Mouse (Mus musculus): ENCODE data around the gene Hspa12b.
A peak's percentile ranks its signal among the peaks of the same experiment; 100 is the strongest.

Gene Hspa12b

DNA sequence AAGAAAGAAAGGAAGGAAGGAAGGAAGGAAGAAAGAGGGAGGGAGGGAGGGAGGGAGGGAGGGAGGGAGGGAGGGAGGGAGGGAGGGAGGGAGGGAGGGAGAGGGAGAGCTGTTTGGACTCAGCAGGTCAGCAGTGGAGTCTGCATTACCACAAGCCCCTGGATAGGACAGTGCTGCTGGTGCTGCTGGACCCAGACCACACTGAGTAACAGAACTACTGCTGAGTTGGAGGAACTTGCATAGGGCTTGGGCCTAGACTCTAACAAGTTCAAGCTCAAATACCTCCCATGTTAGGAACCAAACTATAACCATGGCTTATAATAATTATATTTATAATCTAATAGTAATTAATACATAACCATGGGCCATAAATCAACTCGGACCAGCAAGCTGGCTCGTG is 3.8 kb downstream of the Hspa12b start:
- no peak for DNase-seq

DNA sequence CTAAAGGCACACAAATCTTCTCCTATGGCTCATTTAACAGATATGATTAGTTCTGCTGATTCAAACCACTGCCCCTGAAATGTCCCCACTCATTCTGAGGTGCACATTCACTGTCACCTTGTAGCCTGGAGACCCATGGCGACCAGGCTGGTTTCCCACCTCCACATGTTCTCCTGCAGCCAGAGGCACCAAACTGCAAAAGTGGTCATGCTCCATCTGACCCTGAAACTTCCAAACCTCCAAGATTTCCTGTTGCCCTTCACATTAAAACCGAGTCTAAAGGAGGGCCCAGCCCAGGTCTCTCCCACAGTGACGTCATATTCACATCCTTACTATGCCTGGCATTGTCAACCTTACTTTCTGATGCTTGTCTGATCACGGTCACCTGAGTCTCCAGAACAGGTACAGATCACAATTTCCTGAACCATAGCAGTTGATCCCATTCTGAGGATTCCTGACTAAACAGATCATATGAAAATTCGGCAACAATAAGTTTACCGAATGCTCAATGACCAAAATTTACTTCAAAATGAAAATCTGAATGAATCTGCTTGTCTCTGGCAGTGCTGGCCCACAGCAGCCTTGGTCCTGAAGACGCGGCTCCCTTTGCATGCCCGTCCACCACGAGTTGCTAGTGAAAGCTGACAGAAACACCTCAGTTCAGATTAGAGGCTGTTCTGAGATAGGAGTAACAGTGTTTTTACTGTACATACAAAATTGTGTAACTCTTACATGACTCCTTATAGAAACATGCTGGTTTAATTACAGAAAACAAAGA is 5.2 kb downstream of the Hspa12b start:
- DNase-seq = no peak

DNA sequence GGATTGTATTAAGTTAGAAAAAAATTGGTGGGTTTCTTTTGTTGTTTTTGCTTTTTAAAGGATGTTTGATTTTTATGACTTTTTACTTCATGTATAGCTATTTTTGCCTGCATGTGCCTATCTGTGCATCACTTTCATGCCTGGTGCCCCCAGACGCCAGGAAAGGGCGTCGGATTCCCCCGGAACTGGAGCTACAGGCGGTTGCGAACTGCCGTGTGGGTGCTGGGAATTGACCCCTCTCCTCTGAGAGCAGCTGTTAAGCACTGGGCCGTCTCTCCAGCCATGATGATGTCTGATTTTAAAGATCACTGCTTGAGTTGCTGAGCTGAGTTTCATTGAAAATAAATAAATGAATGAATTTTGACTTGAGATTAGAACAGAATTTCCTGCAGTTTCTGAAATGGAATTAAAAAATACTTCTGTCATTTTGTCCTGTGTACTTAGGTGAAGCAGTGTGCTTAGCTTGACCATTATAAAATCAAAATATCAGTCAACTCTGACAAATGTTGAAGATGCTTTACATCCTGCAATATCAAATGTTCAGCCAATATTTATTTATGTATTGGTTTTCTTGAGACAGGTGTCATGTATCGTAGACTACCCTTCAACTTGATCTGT is 6.0 kb downstream of the Hspa12b start, which contains the start of gene Gm11037:
Gene Gm11037 (plus strand): TSS at position 568 of the 618 bp plus-strand sequence.
- no peak for DNase-seq

DNA sequence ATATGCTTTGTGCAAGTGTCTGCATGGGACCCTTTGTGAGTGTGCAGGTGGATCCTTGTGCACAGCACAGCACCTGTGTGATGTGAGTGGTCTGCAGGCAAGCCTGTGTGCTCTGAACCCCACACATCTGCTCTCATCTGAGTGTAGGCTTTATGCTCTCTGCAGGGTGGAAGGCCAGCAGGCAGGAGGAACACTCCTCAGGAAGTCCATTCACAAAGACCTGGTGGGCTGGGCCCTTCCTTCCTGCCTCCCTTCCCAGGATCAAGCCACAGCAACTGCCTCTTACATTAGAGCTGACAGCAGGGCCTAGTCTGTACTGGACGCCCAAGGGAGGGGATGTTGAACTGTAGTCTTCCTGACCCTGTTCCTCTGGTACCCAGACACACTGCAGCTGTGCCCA is 7.3 kb downstream of the Hspa12b start:
- DNase-seq = peak; percentile 61 to 82

DNA sequence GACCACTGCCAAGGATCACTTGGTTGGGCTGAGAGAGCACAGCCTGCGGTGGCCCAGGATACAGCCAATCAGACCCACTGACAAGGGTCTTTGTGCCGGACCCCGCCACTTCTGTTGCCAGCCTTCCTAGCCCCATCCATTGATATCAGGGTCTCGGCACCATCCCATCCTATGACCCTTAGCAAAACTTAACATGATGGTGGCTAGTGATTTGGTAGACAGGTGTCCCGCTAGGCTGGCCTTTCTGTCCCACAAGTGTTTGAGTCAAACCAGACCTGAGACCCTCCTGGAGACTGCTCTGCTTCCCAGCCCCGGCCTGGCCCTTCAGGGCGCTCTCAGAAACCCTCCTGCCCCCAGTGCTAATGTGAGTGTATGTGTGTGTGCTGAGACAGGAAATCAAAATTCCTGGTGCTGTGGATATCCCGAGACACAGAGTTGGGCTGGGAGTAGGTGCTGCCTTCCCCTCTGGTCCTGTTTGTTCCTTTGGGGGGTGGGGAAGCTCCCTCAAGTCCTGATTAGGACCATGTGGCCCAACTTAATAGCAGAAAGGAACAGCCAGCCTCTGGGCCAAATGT is 7.8 kb downstream of the Hspa12b start:
- DNase-seq = peak in 1 of 2 experiments; percentile 9

DNA sequence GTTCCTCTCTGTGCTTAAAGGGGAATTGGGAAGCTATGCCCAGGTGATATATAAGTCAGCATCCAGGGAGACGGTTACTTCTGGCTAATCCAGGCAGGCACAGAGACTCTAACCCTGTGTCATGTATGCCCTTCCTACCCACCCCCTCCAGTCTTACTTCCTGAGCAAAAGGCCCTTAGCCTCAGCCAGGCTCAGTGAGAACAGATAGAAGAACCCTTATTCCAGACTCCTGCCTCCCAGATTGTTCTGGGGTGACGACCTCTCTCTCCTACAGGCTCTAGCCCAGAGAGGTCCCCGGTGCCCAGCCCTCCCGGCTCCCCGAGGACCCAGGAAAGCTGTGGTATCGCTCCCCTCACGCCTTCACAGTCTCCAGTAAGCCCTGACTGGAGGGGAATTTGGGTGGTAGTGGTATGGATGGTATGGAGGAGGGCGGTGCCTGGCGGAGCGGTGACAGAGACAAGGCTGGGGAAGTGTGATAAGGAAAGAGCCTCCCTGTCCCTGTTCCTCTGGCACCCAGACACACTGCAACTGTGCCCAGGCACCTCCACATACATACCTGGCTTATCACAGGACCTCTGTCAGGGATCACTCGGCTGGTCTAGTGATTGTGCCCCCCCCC is 8.6 kb downstream of the Hspa12b start:
- DNase-seq = peak in 1 of 2 experiments; percentile 1

DNA sequence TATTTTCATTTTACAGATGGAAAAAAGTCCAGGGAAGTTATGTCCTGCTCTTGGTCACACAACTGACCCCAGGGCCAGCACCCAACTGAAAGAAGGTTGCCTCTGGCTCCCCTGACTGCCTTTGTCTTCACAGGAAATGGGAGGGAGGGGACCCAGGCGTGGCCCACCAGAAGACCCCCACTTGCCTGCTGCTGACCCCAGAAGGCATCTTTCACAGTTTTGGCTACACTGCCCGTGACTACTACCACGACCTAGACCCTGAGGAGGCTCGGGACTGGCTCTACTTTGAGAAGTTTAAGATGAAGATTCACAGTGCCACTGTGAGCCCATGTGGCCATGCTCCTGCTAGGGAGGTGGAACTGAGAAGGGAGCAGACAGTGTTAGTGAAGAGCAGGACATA is 11.2 kb downstream of the Hspa12b start:
- peak in 1 of 2 experiments; percentile 0 for DNase-seq

DNA sequence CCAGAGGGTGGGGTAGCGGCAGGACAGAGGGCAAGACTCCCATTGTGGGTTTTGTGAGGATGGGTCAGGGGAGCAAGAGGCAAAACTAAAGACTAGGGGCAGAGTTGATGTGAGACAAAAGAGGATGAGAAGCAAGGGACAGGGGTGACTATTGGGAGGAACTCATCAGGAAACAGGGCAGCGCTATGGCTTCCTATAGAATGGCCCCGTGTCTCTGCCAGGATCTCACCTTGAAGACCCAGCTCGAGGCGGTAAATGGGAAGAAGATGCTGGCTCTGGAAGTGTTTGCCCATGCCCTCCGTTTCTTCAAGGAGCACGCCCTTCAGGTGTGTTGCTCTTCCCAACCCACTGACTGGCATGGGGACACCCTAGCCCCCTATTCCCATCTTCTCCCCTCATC is 11.7 kb downstream of the Hspa12b start:
- DNase-seq = no peak

DNA sequence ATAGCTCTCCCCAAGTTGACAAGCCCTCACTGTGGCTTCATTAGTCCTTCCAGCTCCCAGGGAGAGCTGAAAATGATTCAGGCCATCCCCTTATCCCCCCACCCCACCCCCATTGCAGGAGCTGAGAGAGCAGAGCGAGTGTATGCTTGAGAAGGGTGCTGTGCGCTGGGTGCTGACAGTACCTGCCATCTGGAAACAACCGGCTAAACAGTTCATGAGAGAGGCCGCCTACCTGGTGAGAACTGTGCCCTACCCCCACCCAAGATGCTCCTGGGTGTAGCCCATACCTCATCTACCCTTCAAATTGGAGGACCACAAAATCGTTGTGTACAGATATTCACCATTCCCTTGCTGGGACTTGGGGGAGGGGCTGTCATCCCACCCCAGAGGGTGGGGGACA is 12.2 kb downstream of the Hspa12b start:
- DNase-seq = no peak

DNA sequence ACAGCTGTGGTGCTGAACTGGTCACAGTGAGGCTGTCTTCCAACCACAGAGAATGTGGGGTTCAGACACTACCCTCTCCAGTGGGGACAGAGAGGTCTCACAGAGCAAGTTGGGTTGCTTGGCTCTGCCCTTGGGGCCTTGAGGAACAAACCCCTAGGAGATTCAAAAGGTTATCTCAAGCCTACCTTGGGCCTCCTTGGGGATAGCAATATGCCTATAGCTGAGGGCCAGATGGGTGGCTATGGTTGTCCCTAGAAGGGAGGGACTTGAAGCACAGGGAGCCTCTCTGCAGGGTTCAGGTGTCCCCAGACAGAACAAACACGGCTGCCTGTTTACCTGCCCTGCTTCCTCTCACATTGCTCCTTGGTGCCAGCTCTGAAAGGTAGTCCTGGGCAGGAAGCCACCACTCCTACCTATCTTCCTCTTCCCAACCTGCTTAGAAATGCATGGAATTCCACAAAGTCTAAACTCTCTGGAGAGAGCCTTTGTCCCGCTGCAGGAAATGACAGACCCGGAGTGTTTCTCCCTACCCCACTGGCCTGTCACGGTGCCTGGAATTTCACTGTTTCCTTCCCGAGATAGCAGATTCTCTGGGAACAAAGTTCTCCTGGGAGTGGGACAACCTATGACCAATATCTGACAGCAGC is 12.9 kb downstream of the Hspa12b start:
- peak; percentile 39 to 53 for DNase-seq

DNA sequence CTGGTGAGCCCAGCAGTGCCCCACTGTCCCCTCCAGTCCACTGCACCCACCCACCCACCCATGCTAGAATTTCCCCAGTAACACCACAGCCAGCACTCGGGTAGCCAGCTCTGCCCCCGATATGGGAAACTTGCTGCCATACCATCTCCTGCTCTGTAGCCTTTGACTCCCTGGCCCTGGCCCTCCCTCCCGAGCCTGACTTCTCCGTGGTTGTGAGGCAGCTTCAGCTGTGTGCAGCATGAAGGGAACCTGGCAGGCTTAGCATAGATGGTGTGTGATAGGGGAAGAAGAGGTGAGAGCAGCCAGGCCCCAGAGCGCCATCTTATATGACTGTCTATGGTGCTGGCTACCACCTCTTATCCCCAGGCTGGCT is 13.4 kb downstream of the Hspa12b start:
- DNase-seq = no peak

DNA sequence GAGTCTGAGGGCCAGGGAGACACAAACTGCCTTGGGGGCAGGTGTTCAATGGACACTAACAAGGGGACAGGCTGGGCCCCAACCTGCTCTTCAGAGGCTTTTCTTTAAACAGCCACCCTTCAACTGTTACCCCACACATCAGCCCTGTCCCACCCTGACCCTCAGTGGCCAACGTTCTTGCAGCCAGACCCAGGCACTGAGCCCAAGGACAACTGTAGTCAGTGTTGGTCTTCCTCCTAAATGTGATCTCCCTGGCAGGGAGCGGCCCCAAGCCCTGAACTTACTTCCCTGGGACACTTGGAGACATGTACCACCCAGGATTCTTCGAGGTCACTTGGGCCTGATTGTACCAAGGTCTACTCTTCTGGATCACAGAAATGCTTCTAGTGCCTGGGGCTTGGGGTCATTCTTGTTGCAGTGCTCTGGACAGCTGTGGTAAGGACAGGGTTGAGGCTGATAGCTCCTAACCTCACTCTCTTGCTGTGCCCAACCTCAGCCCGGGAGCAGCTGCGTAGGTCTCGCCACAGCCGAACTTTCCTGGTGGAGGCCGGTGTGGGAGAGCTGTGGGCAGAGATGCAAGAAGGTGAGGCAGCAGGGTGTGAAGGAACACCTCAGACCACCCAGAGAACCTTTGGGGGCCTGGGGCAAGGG is 14.4 kb downstream of the Hspa12b start:
- DNase-seq = no peak

DNA sequence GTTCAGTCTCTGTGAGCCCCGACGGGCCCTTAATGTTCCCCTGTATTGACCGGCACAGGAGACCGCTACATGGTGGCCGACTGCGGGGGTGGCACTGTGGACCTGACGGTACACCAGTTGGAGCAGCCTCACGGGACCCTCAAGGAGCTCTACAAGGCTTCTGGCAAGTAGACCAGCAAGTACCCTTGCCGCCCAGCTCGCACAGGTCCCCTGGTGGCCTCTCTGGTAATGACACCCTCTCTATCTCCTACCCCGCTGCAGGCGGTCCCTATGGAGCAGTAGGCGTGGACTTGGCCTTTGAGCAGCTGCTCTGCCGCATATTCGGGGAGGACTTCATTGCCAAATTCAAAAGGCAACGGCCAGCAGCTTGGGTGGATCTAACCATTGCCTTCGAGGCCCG is 15.5 kb downstream of the Hspa12b start:
- DNase-seq = peak; percentile 70 to 91

DNA sequence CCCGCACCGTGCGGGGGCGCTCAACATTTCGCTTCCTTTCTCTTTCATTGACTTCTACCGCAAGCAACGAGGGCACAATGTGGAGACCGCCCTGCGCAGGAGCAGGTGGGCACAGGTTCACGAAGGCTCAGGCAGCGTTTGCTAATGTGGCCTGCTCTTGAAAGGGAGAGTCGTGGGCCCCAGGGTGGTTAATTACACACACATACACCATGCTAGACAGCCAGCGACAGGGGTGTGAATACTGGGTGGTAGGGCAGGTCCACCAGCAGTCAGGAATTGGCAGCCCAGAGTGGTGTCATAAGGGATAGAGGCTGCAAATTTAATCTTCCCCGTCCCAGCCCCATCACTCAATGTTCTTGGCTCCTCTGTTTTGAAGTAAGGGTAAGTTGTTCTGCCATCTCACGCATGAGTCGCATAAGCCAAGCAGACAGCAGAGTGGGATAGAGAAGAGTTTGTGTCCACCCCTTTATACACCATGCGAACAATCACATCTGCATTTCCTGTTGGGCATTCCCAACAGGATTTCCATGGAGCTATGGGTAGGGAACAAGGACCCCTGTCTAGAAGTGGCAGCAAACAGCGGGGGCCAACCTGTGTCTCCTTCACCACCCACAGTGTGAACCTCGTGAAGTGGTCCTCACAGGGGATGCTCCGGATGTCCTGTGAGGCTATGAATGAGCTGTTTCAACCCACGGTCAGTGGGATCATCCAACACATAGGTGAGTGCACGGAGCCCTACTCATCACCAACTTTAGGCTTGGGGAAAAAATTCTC is 16.1 kb downstream of the Hspa12b start:
- DNase-seq = no peak

DNA sequence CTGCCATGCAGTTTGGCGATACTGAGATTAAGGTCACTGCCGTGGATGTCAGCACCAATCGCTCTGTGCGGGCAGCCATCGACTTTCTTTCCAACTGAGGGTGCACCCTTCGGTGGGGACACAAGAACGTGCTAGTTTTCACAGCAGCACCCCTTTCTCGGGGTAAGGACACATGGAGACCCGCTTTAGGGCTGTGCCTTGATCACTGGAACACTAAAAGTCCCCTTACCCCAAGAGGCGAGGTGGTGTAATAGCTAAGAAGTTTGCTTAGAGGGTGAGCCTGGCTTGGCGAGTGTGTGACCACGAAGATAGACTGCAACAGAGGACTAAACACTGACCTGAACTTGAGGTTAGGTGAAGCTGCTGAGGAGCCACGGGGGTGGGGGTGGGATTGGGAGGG is 18.0 kb downstream of the Hspa12b start:
- DNase-seq = no peak

DNA sequence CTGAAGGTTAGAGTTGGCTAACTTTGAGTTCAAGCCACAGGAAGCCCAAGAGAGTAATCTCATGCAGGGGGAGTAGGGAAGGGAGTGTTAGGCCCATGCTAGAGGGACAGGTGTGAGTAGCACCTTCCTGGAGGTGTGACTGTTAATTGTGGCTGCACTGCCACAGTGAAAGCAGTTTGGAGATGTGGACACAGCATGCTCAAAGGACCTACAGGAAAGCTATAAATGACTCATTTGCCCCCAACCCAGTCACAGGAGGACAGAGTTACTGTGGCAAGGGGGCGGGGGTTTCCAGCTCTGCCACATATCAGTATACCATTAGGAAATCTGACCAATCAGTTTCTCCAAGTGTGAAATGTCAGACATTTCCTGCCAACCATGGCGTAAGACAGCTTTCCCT is 18.5 kb downstream of the Hspa12b start:
- DNase-seq = no peak

DNA sequence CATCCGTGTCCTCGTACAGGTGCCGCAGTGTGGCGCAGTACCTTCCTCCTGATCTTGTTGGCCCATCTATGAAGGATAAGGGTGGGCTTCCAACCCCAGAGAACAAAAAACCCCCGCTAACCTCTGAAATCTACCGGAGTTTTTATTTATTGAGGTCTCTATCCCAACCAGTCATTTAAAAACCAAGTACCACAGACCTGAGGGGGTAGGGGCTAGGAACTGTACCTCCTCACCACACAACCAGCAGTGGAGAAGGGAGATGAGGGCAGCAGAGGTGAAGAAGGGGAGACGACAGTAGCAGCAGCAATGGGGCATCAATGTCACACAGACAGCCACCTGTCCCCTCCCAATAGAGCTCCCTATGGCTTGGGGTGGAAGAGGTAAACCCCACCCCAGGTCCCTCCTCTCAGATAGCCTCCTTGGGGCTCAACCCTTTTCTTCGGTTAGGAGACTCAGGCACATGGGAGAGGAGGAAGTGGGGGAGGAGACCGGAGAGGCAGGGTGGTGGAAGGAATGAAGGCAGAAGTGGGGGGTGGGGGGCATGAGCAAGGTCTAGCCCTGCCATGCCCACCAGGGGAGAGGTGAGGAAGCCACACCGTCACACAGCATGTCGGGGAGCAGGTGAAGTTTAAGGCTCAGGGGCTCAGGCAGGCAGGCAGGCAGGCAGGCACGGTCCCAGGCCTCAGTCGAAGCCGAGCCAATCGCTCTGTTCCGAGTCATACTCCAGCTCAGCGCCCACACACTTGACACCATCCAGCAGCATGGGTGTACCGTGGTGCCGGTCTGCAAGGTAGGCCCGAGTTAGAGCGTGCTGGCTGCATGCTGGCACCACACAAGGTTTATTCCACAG is 19.3 kb downstream of the Hspa12b start:
- DNase-seq = no peak

DNA sequence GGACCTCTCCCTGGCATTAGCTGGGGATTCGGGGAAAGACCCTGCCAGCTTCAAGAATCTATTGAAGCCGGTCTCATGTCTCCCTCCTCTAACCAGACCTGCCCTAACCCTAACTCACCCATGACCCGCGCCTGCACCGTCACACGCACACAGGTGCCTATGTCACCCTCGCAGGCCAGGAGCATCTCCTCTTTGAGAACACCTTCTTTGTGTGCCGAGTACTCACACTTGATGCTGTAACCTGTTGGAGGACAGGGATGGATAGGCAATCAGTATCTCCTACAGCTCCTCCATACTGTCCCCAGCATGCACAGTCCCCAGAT is 19.9 kb downstream of the Hspa12b start:
- DNase-seq = no peak

DNA sequence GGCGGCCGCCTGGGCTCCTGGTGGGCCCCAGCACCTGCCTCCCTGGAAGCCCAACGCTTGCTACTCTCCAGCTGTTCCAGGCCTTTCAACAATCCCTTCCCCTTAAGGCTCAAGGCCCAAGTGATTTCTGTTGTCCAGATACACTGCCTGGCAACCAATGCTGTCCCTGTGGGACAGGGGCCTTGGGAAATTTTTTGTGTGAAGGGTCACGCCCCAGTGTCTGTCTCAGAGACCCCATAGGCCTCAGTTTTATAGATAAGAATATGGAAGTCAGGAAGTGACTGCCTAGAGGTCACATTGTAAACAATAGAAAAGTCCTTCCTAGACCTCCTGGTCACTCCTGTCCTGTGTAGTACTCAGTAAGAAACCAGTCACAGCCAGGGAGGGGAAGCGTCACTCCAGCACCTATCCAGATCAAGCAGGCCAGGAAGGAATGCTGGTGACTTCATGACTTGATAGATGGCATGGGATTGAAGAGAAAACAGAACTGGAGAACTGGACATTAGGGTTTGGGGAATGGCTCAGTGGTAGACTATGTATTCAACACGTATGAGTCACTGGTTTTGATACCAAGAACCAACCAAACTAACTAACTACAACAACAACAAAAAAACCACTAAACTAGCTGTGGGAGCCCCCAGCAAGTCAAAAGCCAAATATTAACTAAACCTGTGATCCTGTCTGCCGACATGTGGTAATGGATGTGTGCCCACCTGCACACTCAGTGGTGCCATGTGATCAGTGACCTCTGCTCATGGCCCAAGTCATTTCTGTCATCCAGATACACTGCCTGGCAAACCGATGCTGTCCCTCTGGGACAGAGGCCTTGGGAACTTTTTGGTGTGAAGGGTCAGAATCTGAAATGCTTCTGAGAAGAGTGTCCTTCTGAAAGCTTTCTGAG is 21.5 kb downstream of the Hspa12b start:
- no peak for DNase-seq

DNA sequence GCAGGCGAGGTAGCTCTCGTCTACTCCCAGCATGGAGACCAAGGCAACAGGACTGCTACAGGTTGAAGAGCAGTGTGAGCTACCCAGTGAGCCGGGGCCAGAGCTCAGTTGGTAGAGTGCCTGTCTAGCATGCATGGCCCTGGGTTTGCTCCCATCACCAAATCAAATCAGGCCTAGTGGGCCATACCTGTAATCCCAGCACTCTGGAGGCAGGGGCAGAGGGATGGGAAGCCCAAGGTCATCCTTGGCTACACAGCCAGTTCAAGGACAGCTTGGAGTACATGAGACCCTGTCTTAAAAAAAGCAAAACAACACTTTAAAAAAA is 22.1 kb downstream of the Hspa12b start:
- DNase-seq = no peak

All from kidney, postnatal 36 days (tissue).